Mouse (Mus musculus): ENCODE results near the gene Fbln2. TPM values are rescaled to one million over a fixed set of nuclear protein-coding genes. Genes with fewer than 3 reads are reported as not detected.

The Fbln2 gene
- polyA plus RNA-seq, 1 experiment = 12.6 TPM

GRCm38 (mm10) chr6:91172381-91172780, 39.9 kb upstream of the Fbln2 start:
- DNase-seq = no peak
- no peak for TF ChIP-seq POLR2A (IDR thresholded peaks at IDR 0.05; ENCODE audit: low read depth, low read length)
- WGBS = 41% methylated on average over 2 of the region's 2 CpGs
- H3K4me3 ChIP-seq (ENCODE audit: insufficient read depth, low read depth, low read length) = no peak overlapping the region
- no peaks in the 10 kb centered on the region for H3K4me1 ChIP-seq (ENCODE audit: control insufficient read depth, insufficient read depth, low read length)
- no peak overlapping the region for H3K27ac ChIP-seq (ENCODE audit: insufficient read depth, low read depth, low read length)
- H3K36me3 ChIP-seq (ENCODE audit: control insufficient read depth, insufficient read depth, low read length) = no peaks in the 10 kb centered on the region
- no peaks in the 10 kb centered on the region for H3K27me3 ChIP-seq (replicated peaks; ENCODE audit: control insufficient read depth, insufficient read depth, low read length)

GRCm38 (mm10) chr6:91173221-91173880, 38.9 kb upstream of the Fbln2 start:
- no peaks in the 10 kb centered on the region for H3K4me1 ChIP-seq (ENCODE audit: control insufficient read depth, insufficient read depth, low read length)
- H3K27ac ChIP-seq (ENCODE audit: insufficient read depth, low read depth, low read length) = no peak overlapping the region
- no peak overlapping the region for H3K4me3 ChIP-seq (ENCODE audit: insufficient read depth, low read depth, low read length)
- H3K27me3 ChIP-seq (replicated peaks; ENCODE audit: control insufficient read depth, insufficient read depth, low read length) = no peaks in the 10 kb centered on the region
- peak; percentile 52 for DNase-seq
- H3K36me3 ChIP-seq (ENCODE audit: control insufficient read depth, insufficient read depth, low read length) = no peaks in the 10 kb centered on the region
- no peak for TF ChIP-seq POLR2A (IDR thresholded peaks at IDR 0.05; ENCODE audit: low read depth, low read length)
- peak; percentile 58 for TF ChIP-seq CTCF (conservative IDR thresholded peaks at IDR 0.05; ENCODE audit: insufficient read depth, insufficient read length, low read depth, low read length)
- WGBS = 55% methylated on average over 7 of the region's 7 CpGs

- TF ChIP-seq CTCF (conservative IDR thresholded peaks at IDR 0.05; ENCODE audit: insufficient read depth, insufficient read length, low read depth, low read length) (0 out of 2 replicates have a peak, but pooled peaks have one; percentile 3), POLR2A (IDR thresholded peaks at IDR 0.05; ENCODE audit: low read depth, low read length) (no peak)
- 55% methylated on average over 3 of the region's 3 CpGs for WGBS
- Histone ChIP-seq H3K4me1 (ENCODE audit: control insufficient read depth, insufficient read depth, low read length) (no peaks in the 10 kb centered on the region), H3K36me3 (ENCODE audit: control insufficient read depth, insufficient read depth, low read length) (no peaks in the 10 kb centered on the region), H3K27me3 (replicated peaks; ENCODE audit: control insufficient read depth, insufficient read depth, low read length) (no peaks in the 10 kb centered on the region), H3K4me3 (ENCODE audit: insufficient read depth, low read depth, low read length) (no peak overlapping the region), H3K27ac (ENCODE audit: insufficient read depth, low read depth, low read length) (no peak overlapping the region)
- no peak for DNase-seq
Observed at GRCm38 (mm10) chr6:91174211-91174610, 38.0 kb upstream of the Fbln2 start.

- H3K27ac ChIP-seq (ENCODE audit: insufficient read depth, low read depth, low read length) = no peak overlapping the region
- 65% methylated on average over 9 of the region's 9 CpGs for WGBS
- TF ChIP-seq CTCF (conservative IDR thresholded peaks at IDR 0.05; ENCODE audit: insufficient read depth, insufficient read length, low read depth, low read length) (no peak), POLR2A (IDR thresholded peaks at IDR 0.05; ENCODE audit: low read depth, low read length) (no peak)
- no peaks in the 10 kb centered on the region for H3K27me3 ChIP-seq (replicated peaks; ENCODE audit: control insufficient read depth, insufficient read depth, low read length)
- H3K4me1 ChIP-seq (ENCODE audit: control insufficient read depth, insufficient read depth, low read length) = no peaks in the 10 kb centered on the region
- no peak for DNase-seq
- no peak overlapping the region for H3K4me3 ChIP-seq (ENCODE audit: insufficient read depth, low read depth, low read length)
- no peaks in the 10 kb centered on the region for H3K36me3 ChIP-seq (ENCODE audit: control insufficient read depth, insufficient read depth, low read length)
Observed at GRCm38 (mm10) chr6:91180767-91181171, 31.5 kb upstream of the Fbln2 start.

- TF ChIP-seq CTCF (conservative IDR thresholded peaks at IDR 0.05; ENCODE audit: insufficient read depth, insufficient read length, low read depth, low read length) (no peak), POLR2A (IDR thresholded peaks at IDR 0.05; ENCODE audit: low read depth, low read length) (no peak)
- Histone ChIP-seq H3K27ac (ENCODE audit: insufficient read depth, low read depth, low read length) (no peak overlapping the region), H3K4me1 (ENCODE audit: control insufficient read depth, insufficient read depth, low read length) (no peaks in the 10 kb centered on the region), H3K36me3 (ENCODE audit: control insufficient read depth, insufficient read depth, low read length) (no peaks in the 10 kb centered on the region), H3K27me3 (replicated peaks; ENCODE audit: control insufficient read depth, insufficient read depth, low read length) (no peaks in the 10 kb centered on the region), H3K4me3 (ENCODE audit: insufficient read depth, low read depth, low read length) (no peak overlapping the region)
- peak; percentile 86 for DNase-seq
- 44% methylated on average over 2 of the region's 2 CpGs for WGBS
Observed at GRCm38 (mm10) chr6:91181320-91181719, 30.9 kb upstream of the Fbln2 start.

- no peak for TF ChIP-seq CTCF (conservative IDR thresholded peaks at IDR 0.05; ENCODE audit: insufficient read depth, insufficient read length, low read depth, low read length)
- no peak for TF ChIP-seq POLR2A (IDR thresholded peaks at IDR 0.05; ENCODE audit: low read depth, low read length)
- H3K4me1 ChIP-seq (ENCODE audit: control insufficient read depth, insufficient read depth, low read length) = no peaks in the 10 kb centered on the region
- WGBS = 77% methylated on average over 4 of the region's 4 CpGs
- no peak overlapping the region for H3K27ac ChIP-seq (ENCODE audit: insufficient read depth, low read depth, low read length)
- H3K36me3 ChIP-seq (ENCODE audit: control insufficient read depth, insufficient read depth, low read length) = no peaks in the 10 kb centered on the region
- DNase-seq = no peak
- no peaks in the 10 kb centered on the region for H3K27me3 ChIP-seq (replicated peaks; ENCODE audit: control insufficient read depth, insufficient read depth, low read length)
- no peak overlapping the region for H3K4me3 ChIP-seq (ENCODE audit: insufficient read depth, low read depth, low read length)
Observed at GRCm38 (mm10) chr6:91182075-91182490, 30.2 kb upstream of the Fbln2 start.

- no peak overlapping the region for H3K27ac ChIP-seq (ENCODE audit: insufficient read depth, low read depth, low read length)
- H3K4me1 ChIP-seq (ENCODE audit: control insufficient read depth, insufficient read depth, low read length) = no peaks in the 10 kb centered on the region
- no peak for DNase-seq
- 45% methylated on average over 1 of the region's 1 CpGs for WGBS
- H3K4me3 ChIP-seq (ENCODE audit: insufficient read depth, low read depth, low read length) = no peak overlapping the region
- TF ChIP-seq CTCF (conservative IDR thresholded peaks at IDR 0.05; ENCODE audit: insufficient read depth, insufficient read length, low read depth, low read length) (no peak), POLR2A (IDR thresholded peaks at IDR 0.05; ENCODE audit: low read depth, low read length) (no peak)
- no peaks in the 10 kb centered on the region for H3K27me3 ChIP-seq (replicated peaks; ENCODE audit: control insufficient read depth, insufficient read depth, low read length)
- no peaks in the 10 kb centered on the region for H3K36me3 ChIP-seq (ENCODE audit: control insufficient read depth, insufficient read depth, low read length)
Observed at GRCm38 (mm10) chr6:91183041-91183440, 29.2 kb upstream of the Fbln2 start.
